Mouse (Mus musculus) duodenum, adult 2 months (tissue): Measurements from ENCODE around the gene Tekt5. TPM values are rescaled to one million over a fixed set of nuclear protein-coding genes. Genes with fewer than 3 reads are reported as not detected.

Experiments
- polyA plus RNA-seq: library from polyadenylated mRNA; depleted of rRNA; stranded (reverse); fragments of >200 nt; gene quantifications from 2 replicates; pipeline ENCODE4 v1.2.3, GENCODE M21; 2012; ENCODE audit warnings: low replicate concordance; rRNA removed

Tekt5 gene
- polyA plus RNA-seq: not detected in 2 replicates

DNA sequence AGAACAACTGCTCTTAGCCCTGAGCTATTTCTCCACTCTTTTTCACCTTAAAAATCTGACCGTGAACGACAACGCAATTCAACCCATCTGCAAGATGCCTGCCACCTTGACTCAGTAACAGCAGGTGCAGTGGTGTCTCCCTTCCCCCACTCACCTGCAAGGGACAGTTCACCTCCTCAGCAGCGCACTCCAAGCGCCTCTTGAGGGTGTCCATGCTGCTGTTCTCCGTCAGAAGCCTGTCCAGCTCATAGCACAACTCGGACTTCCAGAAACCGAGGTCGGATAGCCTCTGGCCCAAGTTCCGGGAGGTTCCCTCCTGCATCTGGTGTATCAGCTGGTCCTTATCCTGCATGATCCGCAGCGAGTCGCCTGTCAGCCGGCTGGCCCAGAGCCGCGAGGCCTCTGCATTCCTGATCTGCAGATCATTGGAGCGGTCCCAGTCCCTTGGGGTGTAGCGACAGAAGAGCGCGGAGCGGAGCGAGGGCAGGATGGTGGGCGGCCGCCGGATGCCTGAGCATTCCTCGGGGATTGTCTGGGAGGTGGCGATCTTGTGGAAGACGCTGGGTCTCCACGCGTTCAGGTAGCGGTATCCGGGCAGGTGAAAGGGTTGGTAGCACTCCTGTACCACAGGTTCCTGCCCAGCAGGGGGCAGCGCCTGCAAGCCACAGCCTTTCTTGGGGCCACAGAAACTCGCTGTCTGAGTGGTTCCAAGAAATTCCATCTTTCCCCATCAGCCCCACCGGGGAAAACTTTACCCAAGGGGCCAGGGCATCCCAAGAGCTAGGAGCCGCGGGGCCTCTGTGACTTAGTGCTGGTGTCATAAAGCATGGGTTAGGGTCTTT lies at the start of gene Tekt5:
Gene Tekt5, minus strand, starts transcription at position 792 of the 842 bp plus-strand sequence.

DNA sequence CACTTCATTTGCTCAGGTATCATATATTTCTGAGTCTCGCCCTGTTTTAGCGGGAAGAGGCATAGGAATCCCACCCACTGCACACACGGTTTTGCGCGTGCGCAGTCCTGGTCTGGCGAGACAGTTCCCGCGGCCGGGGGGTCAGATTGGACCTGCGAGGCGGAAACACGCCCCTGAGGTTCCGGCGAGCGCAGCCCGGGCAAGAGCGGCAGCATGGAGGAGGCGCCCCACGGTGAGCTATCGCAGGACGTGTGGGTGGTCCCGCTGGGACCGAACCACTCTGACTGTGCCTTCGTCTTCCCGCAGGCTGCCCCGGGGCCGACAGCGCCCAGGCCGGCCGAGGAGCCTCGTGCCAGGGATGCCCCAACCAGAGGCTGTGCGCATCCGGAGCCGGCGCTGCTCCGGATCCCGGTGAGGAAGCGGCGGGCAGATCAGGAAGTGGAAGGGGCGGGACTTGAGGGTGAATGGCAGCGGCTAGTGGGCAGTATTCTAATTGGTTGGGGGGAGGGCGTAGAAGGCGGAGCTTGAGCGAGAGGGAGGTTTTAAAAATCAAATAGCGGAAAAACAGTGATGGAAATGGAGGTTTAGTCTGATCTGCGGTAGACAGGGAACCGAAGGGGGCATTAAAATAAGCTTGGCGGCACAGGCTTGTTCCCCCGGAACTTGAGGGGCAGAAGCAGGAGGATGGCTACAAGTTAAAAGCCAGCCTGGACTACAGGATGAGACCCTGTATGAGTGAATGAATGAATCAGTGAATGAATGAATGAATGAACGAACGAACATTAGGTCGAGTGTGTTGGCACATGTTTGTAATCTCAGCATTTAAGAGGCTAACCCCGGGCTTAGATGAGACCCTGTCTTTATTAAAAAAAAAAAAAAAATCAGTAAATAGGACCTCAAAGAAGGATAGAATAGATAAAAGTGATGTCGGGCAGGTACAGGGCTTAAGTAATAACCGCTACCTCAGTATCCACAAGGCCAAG lies 16.8 kb upstream of the Tekt5 start, which contains the start of gene Nubp1:
Gene Nubp1, plus strand, starts transcription at position 185 of the 983 bp plus-strand sequence.

DNA sequence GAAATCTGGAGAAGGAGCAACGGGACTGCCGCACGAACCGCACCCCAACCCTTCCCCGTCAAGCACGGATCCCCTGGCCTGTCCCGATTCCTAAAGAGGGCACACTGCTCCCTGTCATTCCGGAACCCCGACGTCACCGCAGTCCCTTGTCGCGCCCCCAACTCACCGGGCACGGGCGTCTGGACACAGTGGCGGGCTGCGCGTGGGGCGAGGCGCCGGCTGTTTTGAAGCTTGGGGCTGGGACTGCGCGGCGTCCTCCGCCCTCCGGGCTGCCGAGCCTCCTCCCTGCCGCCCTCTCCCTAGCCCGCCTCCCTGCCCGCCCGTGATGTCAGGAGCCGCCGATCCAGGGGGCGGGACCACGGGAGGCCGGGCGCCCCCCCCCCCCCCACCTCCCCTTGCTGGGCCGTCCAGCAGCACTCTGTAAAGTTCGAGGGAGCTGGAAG lies 81.6 kb downstream of the Tekt5 start, which contains the start of gene Emp2:
Gene Emp2, minus strand, starts transcription at position 323 of the 443 bp plus-strand sequence.

Other genes starting within 250 kb of the Tekt5 start
- gene Rpl39l, start 225.3 kb downstream of the Tekt5 start, polyA plus RNA-seq: not detected in 2 replicates
- not detected in 2 replicates for gene Atf7ip2, start 202.8 kb downstream of the Tekt5 start, polyA plus RNA-seq
- gene Emp2, start 81.5 kb downstream of the Tekt5 start, polyA plus RNA-seq: 3.6 and 7.9 TPM in 2 replicates
- 16.1 and 16.7 TPM in 2 replicates for gene Nubp1, start 16.5 kb upstream of the Tekt5 start, polyA plus RNA-seq
- 1.8 and 2.1 TPM in 2 replicates for gene Tvp23a, start 51.9 kb upstream of the Tekt5 start, polyA plus RNA-seq
- gene Ciita, start 84.6 kb upstream of the Tekt5 start, polyA plus RNA-seq: 3.8 and 8.1 TPM in 2 replicates
- 40.6 and 63.1 TPM in 2 replicates for gene Dexi, start 147.6 kb upstream of the Tekt5 start, polyA plus RNA-seq
- 8.0 and 8.2 TPM in 2 replicates for gene Clec16a, start 149.8 kb upstream of the Tekt5 start, polyA plus RNA-seq